Mouse (Mus musculus) CH12.LX (cell line): ENCODE measurements around the gene Tmsb4x.

Source experiments
- CHD2 ChIP-seq: IDR thresholded peaks from 2 replicates; pipeline ENCODE4 v1.6.1; 2011; ENCODE audit warnings: low read length, improper control_type of control experiment
- CTCF ChIP-seq, 2 experiments: IDR thresholded peaks in 1 of 2; conservative IDR thresholded peaks in 1 of 2; 2 replicates each; pipeline ENCODE4 v1.5.1; 2011 to 2012; ENCODE audit warnings: low read depth in 2 of 2, low read length in 2 of 2, improper control_type of control experiment in 1 of 2, inconsistent platforms in 1 of 2, mild to moderate bottlenecking in 1 of 2, moderate library complexity in 1 of 2
- E2F4 ChIP-seq: IDR thresholded peaks from 2 replicates; pipeline ENCODE4 v1.6.1; 2011; ENCODE audit warnings: low read depth, low read length, improper control_type of control experiment; ENCODE audit not compliant: insufficient replicate concordance
- EP300 ChIP-seq: IDR thresholded peaks from 2 replicates; pipeline ENCODE4 v1.6.1; 2011; ENCODE audit warnings: low read length, improper control_type of control experiment
- ETS1 ChIP-seq: conservative IDR thresholded peaks from 2 replicates; pipeline ENCODE4 v1.6.1; 2012; ENCODE audit warnings: low read depth, mild to moderate bottlenecking, inconsistent platforms, low read length, improper control_type of control experiment, moderate library complexity
- HCFC1 ChIP-seq: IDR thresholded peaks from 2 replicates; pipeline ENCODE4 v1.6.1; 2012; ENCODE audit warnings: low read depth, mild to moderate bottlenecking, inconsistent platforms, low read length, improper control_type of control experiment
- IRF4 ChIP-seq: IDR thresholded peaks from 2 replicates; pipeline ENCODE4 v1.6.1; 2014; ENCODE audit warnings: low read depth, mild to moderate bottlenecking, inconsistent platforms, low read length, improper control_type of control experiment
- JUN ChIP-seq: IDR thresholded peaks from 2 replicates; pipeline ENCODE4 v1.6.1; 2011; ENCODE audit warnings: low read depth, mild to moderate bottlenecking, low read length, improper control_type of control experiment, moderate library complexity; ENCODE audit not compliant: insufficient read depth
- JUND ChIP-seq: conservative IDR thresholded peaks from 2 replicates; pipeline ENCODE4 v1.6.1; 2011; ENCODE audit warnings: low read depth, low read length, improper control_type of control experiment
- MAZ ChIP-seq: IDR thresholded peaks from 2 replicates; pipeline ENCODE4 v1.6.1; 2012; ENCODE audit warnings: low read depth, mild to moderate bottlenecking, inconsistent platforms, low read length, improper control_type of control experiment, moderate library complexity
- POLR2A ChIP-seq: IDR thresholded peaks from 2 replicates; pipeline ENCODE4 v1.6.1; 2011; ENCODE audit warnings: low read depth, mild to moderate bottlenecking, improper control_type of control experiment, low read length
- TBP ChIP-seq: conservative IDR thresholded peaks from 2 replicates; pipeline ENCODE4 v1.6.1; 2011; ENCODE audit warnings: low read depth, low read length, improper control_type of control experiment
- TCF12 ChIP-seq: IDR thresholded peaks from 2 replicates; pipeline ENCODE4 v1.6.1; 2014; ENCODE audit warnings: low read depth, mild to moderate bottlenecking, inconsistent platforms, low read length, improper control_type of control experiment
- USF1 ChIP-seq: IDR thresholded peaks from 2 replicates; pipeline ENCODE4 v1.6.1; 2014; ENCODE audit warnings: low read depth, mild to moderate bottlenecking, inconsistent platforms, low read length, improper control_type of control experiment

DNA sequence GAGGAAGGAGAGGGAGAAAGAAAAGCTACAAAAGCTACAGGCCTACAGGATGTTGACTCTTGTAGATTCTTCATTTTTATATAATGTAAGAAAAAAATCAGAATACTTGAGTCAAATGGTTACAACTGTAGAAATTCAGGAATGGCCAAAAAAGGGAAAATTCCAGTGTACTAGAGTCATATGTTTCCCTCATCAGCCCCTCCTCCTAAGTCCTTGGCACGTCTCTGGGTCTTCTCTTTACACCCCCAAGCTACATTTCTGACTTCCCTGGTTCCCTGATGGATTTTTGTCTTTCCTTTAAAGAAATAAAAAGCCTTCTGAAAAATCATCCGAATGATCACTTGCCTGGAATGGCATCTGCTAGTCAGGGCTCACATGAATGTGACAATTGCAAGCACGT is 34.8 kb downstream of the Tmsb4x start:
- TF ChIP-seq HCFC1: no peak
- no peak for TF ChIP-seq USF1
- no peak for TF ChIP-seq POLR2A
- TF ChIP-seq EP300: no peak
- TF ChIP-seq E2F4: no peak
- no peak for TF ChIP-seq CTCF (conservative IDR thresholded peaks at IDR 0.05 in 1 of 2, IDR thresholded peaks at IDR 0.05 in 1 of 2; ENCODE audit: low read depth in 2 of 2, low read length in 2 of 2)
- TF ChIP-seq TBP: no peak
- no peak for TF ChIP-seq CHD2
- no peak for TF ChIP-seq IRF4
- TF ChIP-seq ETS1: no peak
- TF ChIP-seq JUN: no peak
- TF ChIP-seq MAZ: no peak
- TF ChIP-seq TCF12: no peak
- no peak for TF ChIP-seq JUND
